Mouse (Mus musculus) gastrocnemius, adult 8-10 months (tissue): ENCODE results near the gene Polh. TPM values are rescaled to one million over a fixed set of nuclear protein-coding genes. Genes with fewer than 3 reads are reported as not detected.

Experiments
- DNase-seq, 2 experiments: peaks; one replicate each; pipeline ENCODE4 v3.0.0; 2022; ENCODE audit warnings: low spot score in 2 of 2
- total RNA-seq, 4 experiments: library from RNA; stranded (reverse); gene quantifications; 2 replicates each; pipeline ENCODE4 v1.2.4; 2022

The Polh gene
- total RNA-seq, 4 experiments from 2014 or later, result 12.3 to 16.2 (median 14.3) TPM

- no peak for DNase-seq
Observed at GRCm38 (mm10) chr17:46168318-46168717, 34.1 kb downstream of the Polh start.

- DNase-seq, result peak in 1 of 2 experiments; percentile 34
Observed at GRCm38 (mm10) chr17:46167014-46167413, 35.4 kb downstream of the Polh start.

GRCm38 (mm10) chr17:46166270-46166669 is 36.2 kb downstream of the Polh start:
- DNase-seq, result no peak

GRCm38 (mm10) chr17:46165460-46165859 is 37.0 kb downstream of the Polh start:
- no peak for DNase-seq

- no peak for DNase-seq
Observed at GRCm38 (mm10) chr17:46164791-46165190, 37.7 kb downstream of the Polh start.

- DNase-seq, result no peak
Observed at GRCm38 (mm10) chr17:46164301-46164700, 38.1 kb downstream of the Polh start.

GRCm38 (mm10) chr17:46162951-46163421 is 39.5 kb downstream of the Polh start:
- no peak for DNase-seq

GRCm38 (mm10) chr17:46162551-46162950 is 39.9 kb downstream of the Polh start:
- DNase-seq, result no peak

- no peak for DNase-seq
Observed at GRCm38 (mm10) chr17:46161710-46162109, 40.7 kb downstream of the Polh start.

- no peak for DNase-seq
Observed at GRCm38 (mm10) chr17:46161179-46161578, 41.3 kb downstream of the Polh start.

GRCm38 (mm10) chr17:46160686-46161085 is 41.8 kb downstream of the Polh start, which contains the start of gene Gtpbp2:
Gene Gtpbp2 (plus strand): TSS chr17:46161032.
- peak; percentile 92 to 95 for DNase-seq

GRCm38 (mm10) chr17:46160090-46160662 is 42.3 kb downstream of the Polh start:
- DNase-seq, result peak; percentile 90 to 92

GRCm38 (mm10) chr17:46159236-46159635 is 43.2 kb downstream of the Polh start:
- no peak for DNase-seq

- no peak for DNase-seq
Observed at GRCm38 (mm10) chr17:46157131-46157530, 45.3 kb downstream of the Polh start.

- DNase-seq, result no peak
Observed at GRCm38 (mm10) chr17:46156680-46157079, 45.8 kb downstream of the Polh start.

GRCm38 (mm10) chr17:46154336-46154735 is 48.1 kb downstream of the Polh start:
- no peak for DNase-seq

GRCm38 (mm10) chr17:46152847-46153782 is 49.3 kb downstream of the Polh start, which contains the start of gene Mad2l1bp:
Gene Mad2l1bp (minus strand): TSS chr17:46153553.
- DNase-seq, result peak; percentile 87 to 90

GRCm38 (mm10) chr17:46143578-46144423 is 58.6 kb downstream of the Polh start, which contains the start of gene Rsph9:
Gene Rsph9 (minus strand): TSS chr17:46144216.
- DNase-seq, result peak; percentile 64

- DNase-seq, result no peak
Observed at GRCm38 (mm10) chr17:46139872-46140271, 62.6 kb downstream of the Polh start.

GRCm38 (mm10) chr17:46138563-46139236 is 63.7 kb downstream of the Polh start:
- DNase-seq, result no peak

GRCm38 (mm10) chr17:46132862-46133261 is 69.6 kb downstream of the Polh start:
- no peak for DNase-seq
